Mouse (Mus musculus): ENCODE results near the gene Gm13030. TPM values are rescaled to one million over a fixed set of nuclear protein-coding genes. Genes with fewer than 3 reads are reported as not detected.
"Not testable (repeated sequence)": the region's sequence is repeated elsewhere in the genome, so short reads cannot be mapped to it uniquely, and the experiment has no call there.

The Gm13030 gene
- polyA plus RNA-seq, 1 experiment, result not detected

- Histone ChIP-seq H3K27ac (replicated peaks; ENCODE audit: low read depth, low read length) (peak overlapping the region; percentile 36), H3K4me1 (ENCODE audit: control insufficient read depth, insufficient read depth, insufficient read length, low read length) (peaks cover 16% of the 10 kb centered on the region; the same call in 1 of the 2 replicates), H3K4me3 (ENCODE audit: insufficient read depth, low read depth, low read length) (no peak overlapping the region)
Observed at GRCm38 (mm10) chr4:138880811-138881584, 7.2 kb upstream of the Gm13030 start.

- Histone ChIP-seq H3K27ac (replicated peaks; ENCODE audit: low read depth, low read length) (peak overlapping the region; percentile 57), H3K4me3 (ENCODE audit: insufficient read depth, low read depth, low read length) (no peak overlapping the region), H3K4me1 (ENCODE audit: control insufficient read depth, insufficient read depth, insufficient read length, low read length) (peaks cover 16% of the 10 kb centered on the region; the same call in 1 of the 2 replicates)
Observed at GRCm38 (mm10) chr4:138879808-138880207, 6.0 kb upstream of the Gm13030 start.

- no peak overlapping the region for H3K27ac ChIP-seq (replicated peaks; ENCODE audit: low read depth, low read length)
- peaks cover 16% of the 10 kb centered on the region; the same call in 1 of the 2 replicates for H3K4me1 ChIP-seq (ENCODE audit: control insufficient read depth, insufficient read depth, insufficient read length, low read length)
- H3K4me3 ChIP-seq (ENCODE audit: insufficient read depth, low read depth, low read length), result no peak overlapping the region
Observed at GRCm38 (mm10) chr4:138878783-138879182, 5.0 kb upstream of the Gm13030 start.

- H3K4me3 ChIP-seq (ENCODE audit: insufficient read depth, low read depth, low read length), result no peak within 1 kb of the TSS
- peaks cover 16% of the 10 kb centered on the region; the same call in 1 of the 2 replicates for H3K4me1 ChIP-seq (ENCODE audit: control insufficient read depth, insufficient read depth, insufficient read length, low read length)
- no peak within 1 kb of the TSS for H3K27ac ChIP-seq (replicated peaks; ENCODE audit: low read depth, low read length)
Observed at GRCm38 (mm10) chr4:138877731-138878130, 4.0 kb upstream of the Gm13030 start, which contains the start of gene Pla2g2e. TSS of gene Pla2g2e (plus strand) at chr4:138877942.

- Histone ChIP-seq H3K27ac (replicated peaks; ENCODE audit: low read depth, low read length) (no peak overlapping the region), H3K4me1 (ENCODE audit: control insufficient read depth, insufficient read depth, insufficient read length, low read length) (peaks cover 16% of the 10 kb centered on the region; the same call in 1 of the 2 replicates), H3K4me3 (ENCODE audit: insufficient read depth, low read depth, low read length) (no peak overlapping the region)
Observed at GRCm38 (mm10) chr4:138875986-138876385, 2.2 kb upstream of the Gm13030 start.

- peaks cover 11% of the 10 kb centered on the region; the same call in 1 of the 2 replicates for H3K4me1 ChIP-seq (ENCODE audit: control insufficient read depth, insufficient read depth, insufficient read length, low read length)
- H3K4me3 ChIP-seq (ENCODE audit: insufficient read depth, low read depth, low read length); H3K27ac ChIP-seq (replicated peaks; ENCODE audit: low read depth, low read length): not testable (repeated sequence)
Observed at GRCm38 (mm10) chr4:138875275-138875674, 1.5 kb upstream of the Gm13030 start.

- no peak overlapping the region for H3K4me3 ChIP-seq (ENCODE audit: insufficient read depth, low read depth, low read length)
- no peak overlapping the region for H3K27ac ChIP-seq (replicated peaks; ENCODE audit: low read depth, low read length)
- H3K4me1 ChIP-seq (ENCODE audit: control insufficient read depth, insufficient read depth, insufficient read length, low read length), result no peaks in the 10 kb centered on the region
Observed at GRCm38 (mm10) chr4:138868666-138869065, 5.1 kb downstream of the Gm13030 start.

GRCm38 (mm10) chr4:138866413-138866812 lies 7.4 kb downstream of the Gm13030 start:
- Histone ChIP-seq H3K27ac (replicated peaks; ENCODE audit: low read depth, low read length) (no peak overlapping the region), H3K4me1 (ENCODE audit: control insufficient read depth, insufficient read depth, insufficient read length, low read length) (no peaks in the 10 kb centered on the region), H3K4me3 (ENCODE audit: insufficient read depth, low read depth, low read length) (no peak overlapping the region)

- Histone ChIP-seq H3K4me1 (ENCODE audit: control insufficient read depth, insufficient read depth, insufficient read length, low read length) (no peaks in the 10 kb centered on the region), H3K27ac (replicated peaks; ENCODE audit: low read depth, low read length) (no peak overlapping the region), H3K4me3 (ENCODE audit: insufficient read depth, low read depth, low read length) (no peak overlapping the region)
Observed at GRCm38 (mm10) chr4:138865991-138866390, 7.8 kb downstream of the Gm13030 start.

GRCm38 (mm10) chr4:138865092-138865491 lies 8.7 kb downstream of the Gm13030 start:
- Histone ChIP-seq H3K27ac (replicated peaks; ENCODE audit: low read depth, low read length) (no peak overlapping the region), H3K4me3 (ENCODE audit: insufficient read depth, low read depth, low read length) (no peak overlapping the region), H3K4me1 (ENCODE audit: control insufficient read depth, insufficient read depth, insufficient read length, low read length) (no peaks in the 10 kb centered on the region)

- no peaks in the 10 kb centered on the region for H3K4me1 ChIP-seq (ENCODE audit: control insufficient read depth, insufficient read depth, insufficient read length, low read length)
- no peak within 1 kb of the TSS for H3K4me3 ChIP-seq (ENCODE audit: insufficient read depth, low read depth, low read length)
Observed at GRCm38 (mm10) chr4:138863344-138863998, 10.3 kb downstream of the Gm13030 start, which contains the start of gene Pla2g5. TSS of gene Pla2g5 (minus strand) at chr4:138863482.

GRCm38 (mm10) chr4:138859728-138860127 lies 14.0 kb downstream of the Gm13030 start:
- Histone ChIP-seq H3K4me3 (ENCODE audit: insufficient read depth, low read depth, low read length) (no peak overlapping the region), H3K4me1 (ENCODE audit: control insufficient read depth, insufficient read depth, insufficient read length, low read length) (no peaks in the 10 kb centered on the region), H3K27ac (replicated peaks; ENCODE audit: low read depth, low read length) (no peak overlapping the region)

More at GRCm38 (mm10) chr4:138863344-138863998, 10.3 kb downstream of the Gm13030 start, which contains the start of gene Pla2g5:
- no peak within 1 kb of the TSS for H3K27ac ChIP-seq (replicated peaks; ENCODE audit: low read depth, low read length)

GRCm38 (mm10) chr4:138859245-138859644 lies 14.5 kb downstream of the Gm13030 start:
- no peaks in the 10 kb centered on the region for H3K4me1 ChIP-seq (ENCODE audit: control insufficient read depth, insufficient read depth, insufficient read length, low read length)
- H3K4me3 ChIP-seq (ENCODE audit: insufficient read depth, low read depth, low read length), result no peak overlapping the region
- H3K27ac ChIP-seq (replicated peaks; ENCODE audit: low read depth, low read length), result no peak overlapping the region

- Histone ChIP-seq H3K4me3 (ENCODE audit: insufficient read depth, low read depth, low read length) (no peak overlapping the region), H3K4me1 (ENCODE audit: control insufficient read depth, insufficient read depth, insufficient read length, low read length) (no peaks in the 10 kb centered on the region), H3K27ac (replicated peaks; ENCODE audit: low read depth, low read length) (no peak overlapping the region)
Observed at GRCm38 (mm10) chr4:138858446-138858845, 15.3 kb downstream of the Gm13030 start.

- no peak overlapping the region for H3K4me3 ChIP-seq (ENCODE audit: insufficient read depth, low read depth, low read length)
- H3K27ac ChIP-seq (replicated peaks; ENCODE audit: low read depth, low read length), result no peak overlapping the region
- H3K4me1 ChIP-seq (ENCODE audit: control insufficient read depth, insufficient read depth, insufficient read length, low read length), result no peaks in the 10 kb centered on the region
Observed at GRCm38 (mm10) chr4:138857576-138857975, 16.2 kb downstream of the Gm13030 start.
